Comparison of ENCODE assay signal across 8 mouse cellular contexts in the genomic region with DNA sequence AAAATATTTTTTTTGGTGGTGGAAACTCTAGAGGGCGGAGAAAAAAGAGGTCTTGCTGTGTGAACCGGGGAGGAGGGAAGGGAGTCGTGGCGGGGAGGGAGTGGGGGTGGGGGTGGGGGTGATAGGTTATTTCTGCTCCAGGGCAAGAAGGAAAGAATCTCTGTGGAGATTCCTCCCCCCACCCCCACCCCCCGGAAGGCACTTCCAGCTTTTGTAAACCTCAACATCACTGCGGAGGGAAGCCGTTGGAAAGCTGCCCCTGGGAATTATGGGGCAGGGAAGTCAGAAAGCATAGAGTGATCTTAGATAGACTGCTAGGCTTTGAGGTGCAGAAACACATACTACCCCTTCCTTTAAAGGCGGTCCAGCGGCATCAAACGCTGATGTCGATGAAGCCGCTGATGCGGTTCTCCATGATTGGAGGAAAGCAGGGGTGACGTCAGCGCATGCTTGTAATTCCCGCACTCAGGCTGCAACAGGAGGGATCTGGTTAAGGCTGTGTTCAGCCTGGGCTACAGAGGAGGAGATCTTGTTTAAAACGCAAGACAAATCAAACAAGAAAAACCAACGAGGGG.
DNase-seq lines count a peak whose midpoint lies in the region; ATAC-seq and TF ChIP-seq lines count a peak whose summit lies in the region.

No protein-coding gene starts in this region.

- TF ChIP-seq POLR2A in spleen, adult 2 months (IDR thresholded peaks at IDR 0.05; ENCODE audit: low read depth, low read length), result no peak

- peak; percentile 75 for DNase-seq in 3134 (ENCODE audit: extremely low read depth, insufficient read length, low spot score)
- DNase-seq in adrenal gland, adult 8-10 months, result peak; percentile 51
- DNase-seq in heart, embryonic 10.5 days (ENCODE audit: low spot score), result peak; percentile 95
- DNase-seq in kidney, adult 9 months, result peak; percentile 81
- DNase-seq in spleen, adult 2 months (ENCODE audit: low read depth in 1 of 2, low spot score in 2 of 2), result peak; percentile 27 to 36

- H3K4me3 ChIP-seq in embryonic facial prominence, embryonic 13.5 days, result peak overlapping the region; percentile 49
- peak overlapping the region; percentile 61 for H3K4me3 ChIP-seq in heart, embryonic 10.5 days
- H3K4me3 ChIP-seq in limb, embryonic 12.5 days (replicated peaks), result peak overlapping the region; percentile 47
- peak overlapping the region; percentile 53 for H3K4me3 ChIP-seq in midbrain, embryonic 13.5 days (replicated peaks)
- peak overlapping the region; percentile 60 for H3K4me3 ChIP-seq in spleen, adult 2 months (ENCODE audit: extremely low read depth, insufficient read depth, insufficient read length)

- peaks cover 16% of the 10 kb centered on the region; the same call in 1 of the 2 replicates for H3K4me1 ChIP-seq in embryonic facial prominence, embryonic 13.5 days
- H3K4me1 ChIP-seq in heart, embryonic 10.5 days, result peaks cover 30% of the 10 kb centered on the region
- peaks cover 22% of the 10 kb centered on the region for H3K4me1 ChIP-seq in limb, embryonic 12.5 days (replicated peaks)
- H3K4me1 ChIP-seq in midbrain, embryonic 13.5 days (replicated peaks), result peaks cover 4% of the 10 kb centered on the region; the same call in 1 of the 2 replicates
- peaks cover 8% of the 10 kb centered on the region; the same call in 1 of the 2 replicates for H3K4me1 ChIP-seq in spleen, adult 2 months (ENCODE audit: control insufficient read depth, insufficient read depth, insufficient read length)

- under 1% methylated on average over 18 of the region's 18 CpGs for WGBS in embryonic facial prominence, embryonic 13.5 days
- whole genome bisulfite sequencing in heart, embryonic 10.5 days, result 4% methylated on average over 18 of the region's 18 CpGs
- WGBS in limb, embryonic 12.5 days, result 5% methylated on average over 18 of the region's 18 CpGs
- 3% methylated on average over 18 of the region's 18 CpGs for WGBS in midbrain, embryonic 13.5 days
- WGBS in spleen, adult 2 months, result 5% methylated on average over 18 of the region's 18 CpGs

- H3K36me3 ChIP-seq in embryonic facial prominence, embryonic 13.5 days, result no peaks in the 10 kb centered on the region
- H3K36me3 ChIP-seq in heart, embryonic 10.5 days, result no peaks in the 10 kb centered on the region
- H3K36me3 ChIP-seq in limb, embryonic 12.5 days, result no peaks in the 10 kb centered on the region
- no peaks in the 10 kb centered on the region for H3K36me3 ChIP-seq in midbrain, embryonic 13.5 days
- no peaks in the 10 kb centered on the region for H3K36me3 ChIP-seq in spleen, adult 2 months (ENCODE audit: control insufficient read depth, insufficient read depth, low read length)

- peak overlapping the region; percentile 75 for H3K27ac ChIP-seq in embryonic facial prominence, embryonic 13.5 days
- peak overlapping the region; percentile 85 for H3K27ac ChIP-seq in heart, embryonic 10.5 days
- H3K27ac ChIP-seq in limb, embryonic 12.5 days, result peak overlapping the region; percentile 86
- H3K27ac ChIP-seq in midbrain, embryonic 13.5 days, result peak overlapping the region; percentile 74
- H3K27ac ChIP-seq in spleen, adult 2 months (ENCODE audit: insufficient read depth, low read length), result peak overlapping the region; percentile 50

- H3K4me2 ChIP-seq in embryonic facial prominence, embryonic 13.5 days, result peak overlapping the region; percentile 78
- H3K4me2 ChIP-seq in limb, embryonic 12.5 days, result peak overlapping the region; percentile 78
- peak overlapping the region; percentile 84 for H3K4me2 ChIP-seq in midbrain, embryonic 13.5 days (replicated peaks)

- TF ChIP-seq CTCF in spleen, adult 2 months (IDR thresholded peaks at IDR 0.05; ENCODE audit: extremely low read depth, insufficient read depth, insufficient read length, insufficient replicate concordance), result no peak

- H3K9me3 ChIP-seq in embryonic facial prominence, embryonic 13.5 days, result no peaks in the 10 kb centered on the region
- no peaks in the 10 kb centered on the region for H3K9me3 ChIP-seq in heart, embryonic 10.5 days
- H3K9me3 ChIP-seq in limb, embryonic 12.5 days, result no peaks in the 10 kb centered on the region
- H3K9me3 ChIP-seq in midbrain, embryonic 13.5 days, result 0 out of 2 replicates have a peak, but pooled peaks cover 3% of the 10 kb centered on the region

- peak; percentile 82 for ATAC-seq in embryonic facial prominence, embryonic 13.5 days (ENCODE audit: insufficient number of reproducible peaks, insufficient read depth, low FRiP score, low TSS enrichment, low read depth)
- peak; percentile 95 for ATAC-seq in limb, embryonic 12.5 days (ENCODE audit: insufficient number of reproducible peaks, insufficient read depth, low FRiP score, low TSS enrichment, low read depth)
- ATAC-seq in midbrain, embryonic 13.5 days, result peak; percentile 93

- H3K27me3 ChIP-seq in embryonic facial prominence, embryonic 13.5 days, result no peaks in the 10 kb centered on the region
- no peaks in the 10 kb centered on the region for H3K27me3 ChIP-seq in heart, embryonic 10.5 days (ENCODE audit: insufficient read depth, poor library complexity, severe bottlenecking)
- H3K27me3 ChIP-seq in limb, embryonic 12.5 days, result no peaks in the 10 kb centered on the region
- H3K27me3 ChIP-seq in midbrain, embryonic 13.5 days, result no peaks in the 10 kb centered on the region
- H3K27me3 ChIP-seq in spleen, adult 2 months (ENCODE audit: control insufficient read depth, insufficient read depth, low read length), result no peaks in the 10 kb centered on the region

- peak overlapping the region; percentile 64 for H3K9ac ChIP-seq in embryonic facial prominence, embryonic 13.5 days
- H3K9ac ChIP-seq in limb, embryonic 12.5 days (replicated peaks), result peak overlapping the region; percentile 61
- peak overlapping the region; percentile 69 for H3K9ac ChIP-seq in midbrain, embryonic 13.5 days (replicated peaks)

Comparison
In these comparisons a context has a peak if more than half of its experiments do, and no peak if none do; other contexts are left out.
1. Peak in every context shown above with its lines: DNase-seq, ATAC-seq, H3K4me3 ChIP-seq and H3K27ac ChIP-seq.
2. DNase-seq: peak in every context shown above with its lines; median percentile 95 in heart, embryonic 10.5 days; 81 in kidney, adult 9 months; 75 in 3134; 51 in adrenal gland, adult 8-10 months; 32 in spleen, adult 2 months.